In genomic region chr12:59060993-59061595, GRCm38 (mm10) we compare ENCODE assay signal across 8 mouse cellular contexts. TPM values are rescaled to one million over a fixed set of nuclear protein-coding genes. Genes with fewer than 3 reads are reported as not detected.
DNase-seq lines count a peak whose midpoint lies in the region; ATAC-seq and TF ChIP-seq lines count a peak whose summit lies in the region.

Gene Trappc6b, minus strand, starts transcription at chr12:59061472.

- peak within 1 kb of the TSS; percentile 80 for H3K4me2 ChIP-seq in lung, embryonic 16.5 days (ENCODE audit: low read depth, low read length)

- TF ChIP-seq CTCF in thymus, adult 2 months (IDR thresholded peaks at IDR 0.05; ENCODE audit: borderline replicate concordance, control insufficient read depth, extremely low read depth, insufficient read depth, low read length, poor library complexity) = 0 out of 2 replicates have a peak, but pooled peaks have one; percentile 5

- peaks cover 11% of the 10 kb centered on the region for H3K36me3 ChIP-seq in lung, embryonic 16.5 days (ENCODE audit: control insufficient read depth, insufficient read depth, low read length)
- H3K36me3 ChIP-seq in thymus, adult 2 months (ENCODE audit: control insufficient read depth, insufficient read depth, low read length) = no peaks in the 10 kb centered on the region

- WGBS in lung, embryonic 16.5 days = 0% methylated on average over 49 of the region's 49 CpGs
- under 1% methylated on average over 49 of the region's 49 CpGs for WGBS in thymus, adult 2 months

- H3K4me1 ChIP-seq in lung, embryonic 16.5 days (replicated peaks; ENCODE audit: control insufficient read depth, insufficient read depth, low read length) = peaks cover 11% of the 10 kb centered on the region
- peaks cover 9% of the 10 kb centered on the region for H3K4me1 ChIP-seq in thymus, adult 2 months (replicated peaks; ENCODE audit: control insufficient read depth, insufficient read depth, low read length)

- peak; percentile 85 for DNase-seq in Muller cell, postnatal 12 days (ENCODE audit: inconsistent ontology term)
- peak; percentile 76 for DNase-seq in cerebellum, adult 9-10 months
- DNase-seq in layer of hippocampus, adult 9-10 months (ENCODE audit: low spot score) = peak; percentile 48
- peak; percentile 66 for DNase-seq in ovary, adult 18-20 months (ENCODE audit: low spot score)
- DNase-seq in thymus, adult 2 months = peak; percentile 68

- H3K27ac ChIP-seq in lung, embryonic 16.5 days (ENCODE audit: low read length) = peak within 1 kb of the TSS; percentile 91
- peak within 1 kb of the TSS; percentile 39 for H3K27ac ChIP-seq in thymus, adult 2 months (ENCODE audit: control insufficient read depth, insufficient read depth, low read length)

- H3K27me3 ChIP-seq in lung, embryonic 16.5 days (ENCODE audit: control insufficient read depth, insufficient read depth, low read depth, low read length) = no peaks in the 10 kb centered on the region
- no peaks in the 10 kb centered on the region for H3K27me3 ChIP-seq in thymus, adult 2 months (ENCODE audit: control insufficient read depth, insufficient read depth, low read length)

- peak within 1 kb of the TSS; percentile 84 for H3K4me3 ChIP-seq in lung, embryonic 16.5 days (ENCODE audit: low read length)
- peak within 1 kb of the TSS; percentile 87 for H3K4me3 ChIP-seq in thymus, adult 2 months (ENCODE audit: control insufficient read depth, insufficient read depth, low read length)

- no peaks in the 10 kb centered on the region for H3K9me3 ChIP-seq in lung, embryonic 16.5 days (ENCODE audit: control insufficient read depth, low read length)

- peak; percentile 80 for TF ChIP-seq POLR2A in thymus, adult 2 months (IDR thresholded peaks at IDR 0.05; ENCODE audit: control insufficient read depth, extremely low read depth, insufficient read depth, low read length, poor library complexity)

- peak within 1 kb of the TSS; percentile 95 for H3K9ac ChIP-seq in lung, embryonic 16.5 days (ENCODE audit: low read length)

- peak; percentile 97 for ATAC-seq in frontal cortex, adult (ENCODE audit: low TSS enrichment)
- ATAC-seq in hematopoietic stem cell, adult 5-6 weeks (replicated peaks in 1 of 2; ENCODE audit: insufficient read depth in 1 of 2, low FRiP score in 2 of 2, low TSS enrichment in 1 of 2, low read depth in 1 of 2, poor library complexity in 2 of 2, severe bottlenecking in 2 of 2) = peak; percentile 93 to 94
- ATAC-seq in lung, embryonic 16.5 days (ENCODE audit: low read depth) = peak; percentile 98

RNA-seq across cellular contexts. Expression of gene Trappc6b, which starts in this region (rescaled TPM):
- total RNA-seq in hematopoietic stem cell, adult 5-6 weeks (2017) = 38.4 and 52.5 TPM in 2 replicates
- polyA plus RNA-seq in lung, embryonic 16.5 days (2015; fragmentation: Nextera tagmentation; extraction: Ambion mirVana) = 97.0 and 98.2 TPM in 2 replicates
- polyA plus RNA-seq in thymus, adult 2 months (2012; rRNA removed) = 57.6 and 63.3 TPM in 2 replicates

Comparison
In these comparisons a context has a peak if more than half of its experiments do, and no peak if none do; other contexts are left out.
1. Peak in every context shown above with its lines: DNase-seq, ATAC-seq, H3K4me3 ChIP-seq and H3K27ac ChIP-seq.